ENCODE assay signal across 9 mouse cellular contexts in genomic region chr3:108414857-108415830, GRCm38 (mm10). TPM values are rescaled to one million over a fixed set of nuclear protein-coding genes. Genes with fewer than 3 reads are reported as not detected.
DNase-seq lines count a peak whose midpoint lies in the region; ATAC-seq and TF ChIP-seq lines count a peak whose summit lies in the region.
"Had no signal": no experiment of that assay in that cellular context is flagged by ENCODE, and none has a peak within 500 bp of the region (broad histone marks: within the 10 kb centered on the region; RNA-seq: fewer than 3 reads in every experiment).

Gene Celsr2 (minus strand): TSS chr3:108415552.

- peaks cover 35% of the 10 kb centered on the region for H3K4me1 ChIP-seq in cerebellum, adult 2 months (ENCODE audit: control insufficient read depth, insufficient read depth, low read length)
- H3K4me1 ChIP-seq in heart, embryonic 15.5 days (replicated peaks) = peaks cover 21% of the 10 kb centered on the region

- peak within 1 kb of the TSS; percentile 61 for H3K27ac ChIP-seq in cerebellum, adult 2 months (ENCODE audit: insufficient read depth, low read length)
- H3K27ac ChIP-seq in heart, embryonic 15.5 days = 0 out of 2 replicates have a peak within 1 kb of the TSS, but pooled peaks have one; percentile 27

- no peaks in the 10 kb centered on the region for H3K9me3 ChIP-seq in heart, embryonic 15.5 days (replicated peaks)

- H3K4me3 ChIP-seq in cerebellum, adult 2 months (replicated peaks; ENCODE audit: insufficient read depth, low read depth, low read length) = peak within 1 kb of the TSS; percentile 60
- H3K4me3 ChIP-seq in heart, embryonic 15.5 days = peak within 1 kb of the TSS; percentile 82

- peak within 1 kb of the TSS; percentile 100 for H3K4me2 ChIP-seq in heart, embryonic 15.5 days

- WGBS in cerebellum, adult 2 months = 2% methylated on average over 64 of the region's 67 CpGs
- 9% methylated on average over 49 of the region's 67 CpGs for WGBS in heart, embryonic 15.5 days

- no peak for TF ChIP-seq CTCF in cerebellum, adult 2 months (IDR thresholded peaks at IDR 0.05; ENCODE audit: borderline replicate concordance, insufficient read depth, low read depth, low read length)

- TF ChIP-seq POLR2A in cerebellum, adult 2 months (IDR thresholded peaks at IDR 0.05; ENCODE audit: borderline replicate concordance, insufficient read depth, low read length) = no peak

- no peaks in the 10 kb centered on the region for H3K36me3 ChIP-seq in heart, embryonic 15.5 days

- DNase-seq in embryo, embryonic 10 days (ENCODE audit: low spot score) = peak; percentile 61
- DNase-seq in embryo, embryonic 9.5 days (ENCODE audit: extremely low spot score) = no peak
- DNase-seq in CD4-positive helper T cell, adult 2 months (ENCODE audit: low read depth, low spot score) = peak; percentile 36
- peak in 1 of 2 experiments; percentile 60 for DNase-seq in cerebellum, adult 2 months
- DNase-seq in layer of hippocampus, postnatal 36 days = peak; percentile 46 to 48
- DNase-seq in thymus, postnatal 25 days = peak; percentile 55

- peak within 1 kb of the TSS; percentile 82 for H3K9ac ChIP-seq in heart, embryonic 15.5 days

- ATAC-seq in heart, embryonic 15.5 days (replicated peaks; ENCODE audit: insufficient number of reproducible peaks, insufficient read depth, low FRiP score, low read depth) = no peak
- peak; percentile 13; the same call in 1 of the 2 replicates for ATAC-seq in megakaryocyte-erythroid progenitor cell, adult 5-6 weeks (replicated peaks; ENCODE audit: low FRiP score, low TSS enrichment, poor library complexity, severe bottlenecking)

- H3K27me3 ChIP-seq in cerebellum, adult 2 months (ENCODE audit: control insufficient read depth, insufficient read depth, low read length) = no peaks in the 10 kb centered on the region
- H3K27me3 ChIP-seq in heart, embryonic 15.5 days = peaks cover 34% of the 10 kb centered on the region

RNA-seq across cellular contexts. Expression of gene Celsr2, which starts in this region (rescaled TPM):
- 57.4 and 58.2 TPM in 2 replicates for polyA plus RNA-seq in cerebellum, adult 2 months (2012; rRNA removed)
- 2.4 and 3.6 TPM in 2 replicates for polyA plus RNA-seq in heart, embryonic 15.5 days (2015; fragmentation: Nextera tagmentation; extraction: Ambion mirVana)
- total RNA-seq in layer of hippocampus, postnatal 36 days (2021) = 100 to 1,000 TPM; 178 to 190 TPM
- 1.8 and 6.5 TPM in 2 replicates for total RNA-seq in megakaryocyte-erythroid progenitor cell, adult 5-6 weeks (2014; fragmentation: Nextera tagmentation)
- 0.42 and 2.3 TPM in 2 replicates for total RNA-seq in megakaryocyte-erythroid progenitor cell, adult 5-6 weeks (2017)
- polyA plus RNA-seq: C2C12 had no signal

Comparison
In these comparisons a context has a peak if more than half of its experiments do, and no peak if none do; other contexts are left out.
1. RNA of gene Celsr2 (total RNA-seq): 178 to 190 TPM in layer of hippocampus, postnatal 36 days; 0.42 to 6.5 TPM in megakaryocyte-erythroid progenitor cell, adult 5-6 weeks; every median in the first group is over 10 times any median in the second.
2. RNA of gene Celsr2 (polyA plus RNA-seq): 57.4 to 58.2 TPM in cerebellum, adult 2 months; 2.4 to 3.6 TPM in heart, embryonic 15.5 days; every median in the first group is over 10 times any median in the second.